Mouse (Mus musculus) adrenal gland, postnatal 36 days (tissue): ENCODE measurements around the gene Aoah. TPM values are rescaled to one million over a fixed set of nuclear protein-coding genes. Genes with fewer than 3 reads are reported as not detected.

Source experiments
- DNase-seq, 2 experiments: peaks; one replicate each; pipeline ENCODE4 v3.0.0; 2021; ENCODE audit warnings: mixed read lengths in 1 of 2
- total RNA-seq, 2 experiments: library from RNA; stranded (reverse); gene quantifications; 2 replicates each; pipeline ENCODE4 v1.2.3; 2021

Aoah gene
- total RNA-seq, 2 experiments from 2014 or later = 1.4 to 1.7 TPM

DNA sequence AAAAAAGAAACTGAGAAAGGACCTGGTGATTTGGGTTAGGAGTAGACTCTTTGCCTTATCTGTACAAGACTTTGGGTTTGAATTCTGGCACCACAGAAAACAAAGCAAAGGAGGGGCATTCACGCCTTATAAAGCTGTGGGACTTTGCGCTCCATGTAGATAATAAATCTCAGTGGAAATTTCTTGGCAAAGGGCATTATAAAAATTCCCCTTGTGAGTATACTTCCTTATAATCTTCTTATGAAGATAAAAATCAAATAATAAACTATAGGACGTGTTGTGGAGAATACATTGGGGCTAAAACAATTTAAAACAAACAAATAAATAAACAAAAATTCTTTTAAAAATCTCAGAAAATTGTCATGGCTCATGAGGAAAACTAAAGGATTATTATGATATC lies 280.9 kb downstream of the Aoah start, which contains the start of gene Olfr1370:
TSS of gene Olfr1370 (minus strand) at position 101 of the 400 bp plus-strand sequence.
- DNase-seq = no peak

DNA sequence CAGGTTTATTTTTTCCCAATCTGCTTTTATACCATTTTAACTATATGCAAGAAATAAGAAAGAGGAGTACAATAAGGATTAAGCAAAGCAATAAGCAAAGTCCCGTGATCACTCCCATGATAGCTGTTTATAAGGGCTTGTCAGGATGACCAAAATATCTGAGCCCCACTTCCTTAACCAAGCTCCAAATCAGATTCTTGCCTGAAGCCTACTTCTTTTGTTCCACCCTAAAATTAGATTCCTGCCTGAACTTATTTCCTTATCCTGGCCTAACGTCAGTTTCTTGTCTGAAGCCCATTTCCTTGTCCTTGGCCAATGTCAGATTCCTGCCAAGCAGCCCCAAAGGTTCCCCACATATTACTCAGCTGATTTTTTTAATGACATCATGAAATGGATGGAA lies 288.8 kb downstream of the Aoah start:
- DNase-seq = peak in 1 of 2 experiments; percentile 1
